Mouse (Mus musculus): Measurements from ENCODE around the gene Lrrc42.
A peak's percentile ranks its signal among the peaks of the same experiment; 100 is the strongest.

Gene Lrrc42

GRCm38 (mm10) chr4:107253125-107254091 lies at the start of gene Lrrc42, which contains the start of gene Hspb11:
Gene Lrrc42 (minus strand): TSS chr4:107253532.
Gene Hspb11 (plus strand): TSS chr4:107253593.
- peak; percentile 72 for DNase-seq (ENCODE audit: extremely low spot score, low read depth, low spot score)

DNA sequence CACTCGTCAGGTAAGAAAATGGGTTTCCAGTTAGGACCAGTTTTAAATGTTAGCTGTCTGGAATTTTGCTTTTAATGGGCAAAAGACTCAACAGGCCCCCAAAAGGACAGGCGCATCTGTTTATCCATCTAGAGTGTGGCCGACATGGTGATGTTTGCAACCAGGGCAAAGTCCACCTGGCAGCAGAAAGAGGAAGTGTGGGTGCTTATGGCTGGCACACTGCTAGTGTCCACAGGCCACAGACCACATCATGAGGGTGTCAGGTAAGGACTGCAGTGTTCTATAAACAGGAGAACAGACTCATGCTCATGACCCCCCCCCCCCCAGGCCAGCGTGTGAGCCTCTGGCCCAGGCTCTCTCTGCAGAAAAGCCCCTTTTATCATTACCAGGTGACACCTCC lies 49.5 kb upstream of the Lrrc42 start:
- DNase-seq (ENCODE audit: extremely low spot score, low read depth, low spot score), result no peak

DNA sequence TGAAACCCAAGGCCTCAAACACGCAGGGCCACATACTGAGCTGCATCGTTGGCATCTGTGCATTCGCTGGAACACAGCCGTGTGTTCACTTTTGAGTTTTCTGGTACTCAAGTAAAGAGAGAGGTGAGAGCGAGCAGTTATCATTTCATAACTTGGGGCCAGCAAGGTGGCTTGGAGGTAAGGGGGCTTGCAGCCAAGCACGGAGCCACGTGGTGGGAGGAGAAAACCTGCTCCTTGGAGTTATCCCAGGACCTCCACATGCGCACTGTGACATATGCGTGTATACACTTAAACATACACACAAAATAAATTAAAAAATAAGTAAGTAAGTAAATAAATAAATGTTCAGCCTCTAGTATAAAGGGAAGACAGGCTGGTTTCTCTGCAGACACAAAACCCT lies 48.9 kb upstream of the Lrrc42 start:
- no peak for DNase-seq (ENCODE audit: extremely low spot score, low read depth, low spot score)

- no peak for DNase-seq (ENCODE audit: extremely low spot score, low read depth, low spot score)
Observed at GRCm38 (mm10) chr4:107300902-107301555, 47.7 kb upstream of the Lrrc42 start.

DNA sequence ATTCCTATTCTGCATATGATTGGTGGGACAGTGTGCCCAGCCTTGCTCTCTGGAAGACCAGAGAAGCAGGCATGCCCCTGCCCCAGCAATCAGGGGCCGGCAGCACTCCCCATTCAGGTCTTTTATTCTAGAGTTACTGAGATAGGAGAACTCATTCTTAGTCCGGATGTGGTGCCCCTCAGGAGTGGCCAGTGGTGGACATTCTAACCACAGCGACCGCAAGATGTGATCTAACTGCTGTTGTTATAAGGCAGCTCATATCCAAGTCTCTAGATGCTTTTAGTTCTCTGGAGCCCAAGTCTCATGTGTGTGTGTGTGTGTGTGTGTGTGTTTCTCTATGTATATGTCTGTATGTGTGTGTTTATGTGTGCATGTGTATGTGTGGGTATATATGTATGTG lies 47.0 kb upstream of the Lrrc42 start:
- DNase-seq (ENCODE audit: extremely low spot score, low read depth, low spot score), result no peak

- no peak for DNase-seq (ENCODE audit: extremely low spot score, low read depth, low spot score)
Observed at GRCm38 (mm10) chr4:107299779-107300340, 46.5 kb upstream of the Lrrc42 start.

DNA sequence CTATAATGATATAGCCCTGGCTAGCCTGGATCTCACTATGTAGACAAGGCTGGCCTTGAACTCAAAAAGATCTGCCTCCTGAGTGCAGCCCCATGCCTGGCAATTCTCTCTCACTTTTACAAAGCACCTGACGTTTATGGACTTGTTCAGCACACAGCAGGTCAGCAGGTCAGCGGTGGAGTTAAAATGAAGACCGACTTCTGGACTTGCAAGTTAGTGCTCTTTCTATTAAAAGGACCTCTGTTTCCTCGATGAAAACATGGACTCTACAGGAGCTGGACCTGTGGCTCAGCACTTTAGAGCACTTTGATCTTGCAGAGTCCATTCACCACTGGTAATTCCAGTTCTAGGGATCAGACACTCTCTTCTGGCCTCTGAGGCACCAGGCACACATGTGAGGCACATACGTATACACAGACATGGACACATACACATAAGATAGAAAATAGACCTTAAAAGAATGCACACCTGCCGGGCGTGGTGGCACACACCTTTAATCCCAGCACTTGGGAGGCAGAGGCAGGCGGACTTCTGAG lies 44.8 kb upstream of the Lrrc42 start:
- no peak for DNase-seq (ENCODE audit: extremely low spot score, low read depth, low spot score)

DNA sequence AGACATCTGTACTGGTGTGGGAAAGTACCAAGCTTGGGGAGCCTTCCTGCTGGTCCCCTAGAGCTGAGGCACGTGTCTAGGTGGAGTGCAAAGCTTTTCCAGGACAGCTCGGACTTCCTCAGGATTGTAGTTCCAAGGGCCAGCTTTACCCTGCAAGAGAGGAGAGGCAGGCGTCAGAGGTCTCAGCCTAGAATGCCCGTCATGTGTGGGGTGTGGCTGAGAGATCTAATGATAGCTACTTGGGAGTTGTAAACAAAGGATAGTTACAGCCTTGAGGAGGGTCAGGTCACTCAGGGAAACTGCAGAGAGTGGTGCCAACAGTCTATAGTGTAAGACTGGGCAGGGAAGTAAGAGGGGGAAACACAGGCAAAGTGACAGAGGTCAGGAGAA lies 38.9 kb upstream of the Lrrc42 start:
- no peak for DNase-seq (ENCODE audit: extremely low spot score, low read depth, low spot score)

DNA sequence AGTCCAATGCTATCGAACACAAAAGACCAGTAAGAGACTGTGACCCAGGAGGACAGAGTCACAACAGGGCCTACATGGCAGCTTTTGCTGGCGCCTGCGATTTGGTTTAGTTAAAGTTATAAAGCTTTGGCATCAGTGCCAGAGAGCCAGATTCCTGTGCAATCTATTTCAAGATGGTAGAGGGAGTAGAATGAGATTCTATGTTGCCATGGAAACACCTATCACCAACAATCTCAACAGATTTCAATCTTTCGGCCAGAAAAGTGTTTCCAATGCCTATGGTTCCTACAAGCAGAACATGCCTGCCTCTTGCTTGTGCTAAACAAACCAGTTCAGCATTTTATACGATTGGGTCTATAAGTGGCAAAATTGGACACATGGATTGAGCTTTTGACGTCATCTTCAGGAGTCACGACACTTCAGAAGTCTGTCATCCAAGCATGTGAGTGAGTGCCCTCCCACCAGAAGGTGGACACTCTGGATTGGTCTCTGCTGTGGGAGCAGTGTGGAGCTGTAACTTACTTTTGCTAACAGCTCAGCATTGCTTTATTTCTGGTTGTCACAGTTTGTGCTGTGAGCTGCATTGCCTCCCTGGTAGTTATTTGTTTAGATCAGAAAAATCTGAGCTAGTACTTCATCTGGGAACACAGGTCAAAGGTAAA lies 38.4 kb upstream of the Lrrc42 start:
- no peak for DNase-seq (ENCODE audit: extremely low spot score, low read depth, low spot score)

GRCm38 (mm10) chr4:107287517-107287916 lies 34.2 kb upstream of the Lrrc42 start:
- no peak for DNase-seq (ENCODE audit: extremely low spot score, low read depth, low spot score)

GRCm38 (mm10) chr4:107286386-107286785 lies 33.1 kb upstream of the Lrrc42 start:
- no peak for DNase-seq (ENCODE audit: extremely low spot score, low read depth, low spot score)

GRCm38 (mm10) chr4:107285446-107286200 lies 32.3 kb upstream of the Lrrc42 start:
- DNase-seq (ENCODE audit: extremely low spot score, low read depth, low spot score), result no peak

DNA sequence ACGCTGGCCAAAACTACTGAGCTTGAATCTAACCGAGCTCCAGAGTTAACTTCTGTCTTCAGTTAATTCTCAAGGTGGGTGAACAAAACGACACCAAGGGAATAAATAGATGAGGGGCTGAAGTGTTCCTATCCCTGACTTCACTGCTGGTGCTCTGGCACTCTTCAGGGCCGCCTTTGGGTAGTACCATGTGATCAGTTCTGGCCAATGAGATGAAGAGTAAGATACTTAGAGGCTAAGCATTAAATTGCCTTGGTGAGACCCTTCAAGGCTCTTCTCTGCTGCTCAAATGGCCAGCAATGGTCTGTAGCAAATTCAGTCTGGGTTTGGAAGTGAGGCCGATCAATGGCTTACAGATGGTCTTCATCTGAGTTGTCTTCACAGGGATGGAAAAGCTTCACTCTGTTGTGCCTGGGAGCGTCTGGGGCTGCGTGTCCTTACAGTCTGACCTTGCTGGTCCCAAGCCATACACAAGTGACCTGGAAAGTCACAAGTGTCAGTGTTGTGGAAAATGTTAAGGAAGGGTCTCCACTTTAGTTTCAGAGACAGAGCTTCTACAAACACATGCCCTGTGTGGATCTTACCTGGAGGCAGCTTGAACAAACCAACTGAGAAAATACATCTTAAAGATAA lies 27.6 kb upstream of the Lrrc42 start:
- no peak for DNase-seq (ENCODE audit: extremely low spot score, low read depth, low spot score)

GRCm38 (mm10) chr4:107278188-107278707 lies 24.9 kb upstream of the Lrrc42 start:
- DNase-seq (ENCODE audit: extremely low spot score, low read depth, low spot score), result no peak

- DNase-seq (ENCODE audit: extremely low spot score, low read depth, low spot score), result no peak
Observed at GRCm38 (mm10) chr4:107274511-107274910, 21.2 kb upstream of the Lrrc42 start.

DNA sequence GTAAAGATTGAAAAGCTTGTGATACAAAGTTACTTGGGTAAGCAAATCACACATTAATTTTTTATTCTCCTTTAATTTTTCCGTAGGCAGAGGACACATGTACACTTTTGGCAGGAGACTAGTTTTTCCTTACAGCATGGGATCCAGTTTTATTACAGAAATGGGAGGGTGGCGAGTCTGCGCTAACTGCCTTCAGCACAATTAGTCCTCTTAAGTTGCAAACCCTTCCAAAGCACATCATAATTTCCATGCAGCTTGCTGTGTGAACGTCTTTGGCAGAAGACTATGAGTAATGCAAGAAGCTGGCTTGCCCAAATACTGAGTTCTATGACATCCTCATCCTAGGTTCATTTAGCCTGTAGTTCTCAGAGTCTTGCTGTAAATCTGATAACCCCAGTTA lies 20.4 kb upstream of the Lrrc42 start:
- DNase-seq (ENCODE audit: extremely low spot score, low read depth, low spot score), result no peak

- no peak for DNase-seq (ENCODE audit: extremely low spot score, low read depth, low spot score)
Observed at GRCm38 (mm10) chr4:107260001-107260400, 6.7 kb upstream of the Lrrc42 start.

DNA sequence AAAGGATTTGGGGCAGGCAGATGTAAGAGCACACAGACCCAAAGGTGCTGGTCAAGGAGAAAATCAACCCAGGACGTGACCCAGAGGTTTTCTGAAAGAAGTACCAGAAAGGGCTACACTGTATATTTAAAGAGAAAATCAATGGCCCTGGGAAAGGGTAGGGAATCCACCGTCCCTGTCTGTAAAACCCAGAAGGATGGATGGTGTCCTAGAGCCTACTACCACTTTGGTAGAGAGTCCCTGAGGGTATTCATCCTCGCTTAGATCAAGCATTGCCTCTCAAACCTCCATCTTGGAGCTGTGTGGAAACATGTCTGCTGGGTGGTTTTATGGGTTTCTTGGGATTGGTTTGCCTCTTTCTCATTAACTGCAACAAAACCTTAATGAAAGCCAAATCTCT lies 1.1 kb upstream of the Lrrc42 start:
- DNase-seq (ENCODE audit: extremely low spot score, low read depth, low spot score), result no peak

- no peak for DNase-seq (ENCODE audit: extremely low spot score, low read depth, low spot score)
Observed at GRCm38 (mm10) chr4:107252522-107252921, 810 bp downstream of the Lrrc42 start.

GRCm38 (mm10) chr4:107250494-107250893 lies 2.8 kb downstream of the Lrrc42 start:
- no peak for DNase-seq (ENCODE audit: extremely low spot score, low read depth, low spot score)

Measured in hindlimb bud, embryonic 11.5 days (tissue).